Mouse (Mus musculus) G1E (cell line): ENCODE results near the gene Hif3a.
"Not testable (repeated sequence)": the region's sequence is repeated elsewhere in the genome, so short reads cannot be mapped to it uniquely, and the experiment has no call there.

Experiments
- CTCF ChIP-seq: IDR thresholded peaks from 2 replicates; pipeline ENCODE4 v1.5.1; 2012; ENCODE audit warnings: low read depth, low read length, inconsistent platforms, mixed read lengths
- GATA1 ChIP-seq: IDR thresholded peaks from 2 replicates; pipeline ENCODE4 v1.6.1; 2012; ENCODE audit warnings: borderline replicate concordance, low read length, inconsistent platforms, mixed read lengths

- not testable (repeated sequence) for TF ChIP-seq CTCF, GATA1
Measured at GRCm38 (mm10) chr7:17067651-17068050, 5.4 kb upstream of the Hif3a start.
